Mouse (Mus musculus): ENCODE results near the gene Kcnt1. TPM values are rescaled to one million over a fixed set of nuclear protein-coding genes. Genes with fewer than 3 reads are reported as not detected.

Gene Kcnt1
- polyA plus RNA-seq, 1 experiment: 36.1 TPM

DNA sequence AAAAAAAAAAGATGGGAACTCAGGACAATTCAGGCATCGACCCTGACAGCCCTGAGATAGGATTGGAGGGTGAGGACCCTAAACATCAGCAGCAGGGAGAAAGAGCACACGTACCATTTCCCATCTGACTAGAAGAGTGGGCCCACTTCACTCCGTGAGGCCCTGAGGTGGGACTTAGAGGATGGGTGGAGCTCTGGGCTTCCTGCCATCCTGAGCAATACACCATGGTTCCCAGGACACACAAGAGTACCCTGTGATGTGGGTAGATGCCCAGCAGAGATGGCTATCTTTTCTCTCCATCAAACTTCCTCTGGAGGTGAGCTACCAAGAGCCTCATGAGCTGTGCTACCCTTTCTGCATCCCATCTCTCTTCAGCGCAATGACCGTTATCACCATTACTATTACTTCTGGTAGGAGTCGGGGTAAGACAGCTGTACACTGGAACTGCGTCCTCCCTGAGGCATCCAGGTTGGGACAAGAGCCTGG, 13.8 kb downstream of the Kcnt1 start:
- H3K36me3 ChIP-seq (ENCODE audit: control insufficient read depth, insufficient read depth, low read length): no peaks in the 10 kb centered on the region
- H3K27me3 ChIP-seq (replicated peaks; ENCODE audit: control insufficient read depth, insufficient read depth, low read length): no peaks in the 10 kb centered on the region
- H3K27ac ChIP-seq (ENCODE audit: insufficient read depth, low read depth, low read length): no peak overlapping the region
- no peaks in the 10 kb centered on the region for H3K4me1 ChIP-seq (ENCODE audit: control insufficient read depth, insufficient read depth, low read length)
- no peak overlapping the region for H3K4me3 ChIP-seq (ENCODE audit: insufficient read depth, low read depth, low read length)
- 37% methylated on average over 7 of the region's 7 CpGs for WGBS
- DNase-seq: no peak
- no peak for TF ChIP-seq POLR2A (IDR thresholded peaks at IDR 0.05; ENCODE audit: low read depth, low read length)
- TF ChIP-seq CTCF (conservative IDR thresholded peaks at IDR 0.05; ENCODE audit: insufficient read depth, insufficient read length, low read depth, low read length): no peak

DNA sequence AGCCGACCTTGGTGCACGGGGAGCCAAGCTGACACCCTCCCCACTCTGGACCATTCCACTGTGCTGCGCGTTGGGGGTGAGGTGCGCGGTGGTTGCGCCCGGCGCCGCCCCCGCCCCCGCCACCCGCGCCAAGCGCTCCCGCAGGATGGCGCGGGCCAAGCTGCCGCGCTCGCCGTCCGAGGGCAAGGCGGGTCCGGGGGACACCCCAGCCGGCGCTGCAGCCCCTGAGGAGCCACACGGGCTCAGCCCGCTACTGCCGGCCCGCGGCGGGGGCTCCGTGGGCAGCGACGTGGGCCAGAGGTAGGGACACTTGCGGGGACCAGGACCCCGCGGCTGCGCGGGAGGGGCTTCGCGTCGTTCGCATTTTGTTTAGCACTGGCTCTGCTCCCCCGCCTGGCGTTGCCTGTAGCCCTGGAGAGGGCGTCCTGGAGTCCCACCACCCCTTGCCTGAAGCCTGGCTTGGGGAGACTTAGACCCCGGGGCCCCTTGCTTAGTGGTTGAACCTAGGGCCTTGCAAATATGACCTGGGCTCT, 14.3 kb downstream of the Kcnt1 start:
- H3K27me3 ChIP-seq (replicated peaks; ENCODE audit: control insufficient read depth, insufficient read depth, low read length): no peaks in the 10 kb centered on the region
- WGBS: 12% methylated on average over 49 of the region's 49 CpGs
- TF ChIP-seq CTCF (conservative IDR thresholded peaks at IDR 0.05; ENCODE audit: insufficient read depth, insufficient read length, low read depth, low read length) (no peak), POLR2A (IDR thresholded peaks at IDR 0.05; ENCODE audit: low read depth, low read length) (no peak)
- DNase-seq: no peak
- H3K27ac ChIP-seq (ENCODE audit: insufficient read depth, low read depth, low read length): no peak overlapping the region
- no peaks in the 10 kb centered on the region for H3K36me3 ChIP-seq (ENCODE audit: control insufficient read depth, insufficient read depth, low read length)
- no peaks in the 10 kb centered on the region for H3K4me1 ChIP-seq (ENCODE audit: control insufficient read depth, insufficient read depth, low read length)
- H3K4me3 ChIP-seq (ENCODE audit: insufficient read depth, low read depth, low read length): no peak overlapping the region

DNA sequence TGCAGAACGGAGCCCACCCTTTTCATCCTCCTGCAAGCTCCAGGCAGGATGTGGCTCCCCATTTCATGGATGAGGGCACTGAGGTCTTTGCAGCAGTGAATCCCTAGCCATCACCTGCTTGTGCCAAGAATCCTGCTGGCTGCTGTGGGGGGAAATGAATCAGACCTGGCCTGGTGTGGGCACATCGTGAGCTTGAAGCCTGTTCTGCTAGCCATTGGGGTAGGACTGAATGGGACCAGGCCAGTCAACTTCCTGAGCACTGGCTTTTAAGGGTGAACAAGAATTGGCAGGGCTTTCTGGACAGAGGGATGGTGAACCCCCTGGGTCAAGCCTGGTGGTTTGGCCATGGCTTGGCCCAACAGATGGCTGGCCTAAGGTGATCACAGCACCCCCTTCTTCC, 15.0 kb downstream of the Kcnt1 start:
- no peak overlapping the region for H3K27ac ChIP-seq (ENCODE audit: insufficient read depth, low read depth, low read length)
- H3K36me3 ChIP-seq (ENCODE audit: control insufficient read depth, insufficient read depth, low read length): no peaks in the 10 kb centered on the region
- 74% methylated on average over 2 of the region's 2 CpGs for WGBS
- H3K4me1 ChIP-seq (ENCODE audit: control insufficient read depth, insufficient read depth, low read length): no peaks in the 10 kb centered on the region
- no peaks in the 10 kb centered on the region for H3K27me3 ChIP-seq (replicated peaks; ENCODE audit: control insufficient read depth, insufficient read depth, low read length)
- DNase-seq: no peak
- H3K4me3 ChIP-seq (ENCODE audit: insufficient read depth, low read depth, low read length): no peak overlapping the region
- TF ChIP-seq CTCF (conservative IDR thresholded peaks at IDR 0.05; ENCODE audit: insufficient read depth, insufficient read length, low read depth, low read length): no peak
- no peak for TF ChIP-seq POLR2A (IDR thresholded peaks at IDR 0.05; ENCODE audit: low read depth, low read length)

DNA sequence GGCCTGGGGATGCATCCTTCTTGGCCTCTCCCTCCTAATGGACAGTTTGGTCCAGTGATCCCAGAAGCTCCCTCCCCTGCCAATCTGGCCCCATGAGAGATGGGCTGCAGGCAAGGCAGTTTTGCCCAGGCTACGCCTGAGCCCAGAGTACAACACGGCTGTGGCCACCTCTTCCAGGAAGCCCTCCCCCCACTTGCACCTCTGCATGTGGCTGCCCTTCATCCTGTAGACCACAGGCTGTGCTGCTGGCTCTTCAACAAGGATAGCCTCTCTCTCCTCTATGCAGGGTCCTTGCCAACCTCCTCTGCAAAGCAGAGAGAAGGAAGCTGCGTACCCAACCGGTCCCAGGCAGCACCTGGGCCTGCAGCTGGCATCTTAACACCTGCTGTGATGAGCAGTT, 15.5 kb downstream of the Kcnt1 start:
- TF ChIP-seq POLR2A (IDR thresholded peaks at IDR 0.05; ENCODE audit: low read depth, low read length) (no peak), CTCF (conservative IDR thresholded peaks at IDR 0.05; ENCODE audit: insufficient read depth, insufficient read length, low read depth, low read length) (no peak)
- Histone ChIP-seq H3K36me3 (ENCODE audit: control insufficient read depth, insufficient read depth, low read length) (no peaks in the 10 kb centered on the region), H3K4me1 (ENCODE audit: control insufficient read depth, insufficient read depth, low read length) (no peaks in the 10 kb centered on the region), H3K27ac (ENCODE audit: insufficient read depth, low read depth, low read length) (no peak overlapping the region), H3K27me3 (replicated peaks; ENCODE audit: control insufficient read depth, insufficient read depth, low read length) (no peaks in the 10 kb centered on the region), H3K4me3 (ENCODE audit: insufficient read depth, low read depth, low read length) (no peak overlapping the region)
- DNase-seq: no peak
- WGBS: 83% methylated on average over 4 of the region's 4 CpGs

DNA sequence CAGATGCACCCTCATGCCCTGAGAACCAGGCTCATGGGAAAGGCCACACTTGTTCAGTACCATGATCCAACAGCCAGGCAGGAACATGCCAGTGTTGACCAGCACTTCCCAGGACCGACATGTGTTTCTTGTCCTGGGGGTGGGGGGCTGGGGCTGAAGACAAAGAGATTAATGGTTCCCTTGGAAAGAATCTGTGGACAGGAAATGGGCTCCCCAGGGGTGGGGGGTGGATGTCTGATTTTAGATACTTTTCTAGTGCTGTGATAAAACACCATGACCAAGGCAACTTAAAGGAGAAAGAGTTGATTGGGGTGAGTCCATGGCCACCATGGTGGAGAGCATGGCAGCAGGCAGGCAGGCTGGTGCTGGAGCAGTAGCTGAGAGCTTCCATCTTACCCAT, 18.7 kb downstream of the Kcnt1 start:
- H3K4me3 ChIP-seq (ENCODE audit: insufficient read depth, low read depth, low read length): no peak overlapping the region
- H3K36me3 ChIP-seq (ENCODE audit: control insufficient read depth, insufficient read depth, low read length): no peaks in the 10 kb centered on the region
- no peak overlapping the region for H3K27ac ChIP-seq (ENCODE audit: insufficient read depth, low read depth, low read length)
- no peaks in the 10 kb centered on the region for H3K27me3 ChIP-seq (replicated peaks; ENCODE audit: control insufficient read depth, insufficient read depth, low read length)
- TF ChIP-seq POLR2A (IDR thresholded peaks at IDR 0.05; ENCODE audit: low read depth, low read length) (no peak), CTCF (conservative IDR thresholded peaks at IDR 0.05; ENCODE audit: insufficient read depth, insufficient read length, low read depth, low read length) (no peak)
- WGBS: 41% methylated on average over 1 of the region's 1 CpGs
- no peaks in the 10 kb centered on the region for H3K4me1 ChIP-seq (ENCODE audit: control insufficient read depth, insufficient read depth, low read length)
- no peak for DNase-seq

DNA sequence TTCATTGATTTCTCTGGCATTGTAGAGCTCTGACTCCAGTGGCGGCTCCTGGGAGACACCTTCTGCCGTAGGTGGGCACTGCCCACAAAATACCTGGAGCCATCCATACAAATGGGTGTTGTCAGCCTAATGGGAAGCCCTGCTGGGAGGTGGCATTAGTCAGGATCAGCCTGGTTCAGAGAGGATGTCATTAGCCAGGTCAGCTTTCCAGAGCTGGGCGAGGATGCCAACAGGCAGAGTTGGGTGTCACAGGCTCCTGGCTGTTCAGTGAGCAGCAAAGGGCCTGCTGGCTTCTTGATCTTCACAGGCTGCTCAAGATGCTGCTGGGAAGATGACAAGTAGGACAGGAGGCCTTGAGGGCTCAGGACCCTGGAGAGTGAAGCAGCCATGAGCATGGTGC, 21.2 kb downstream of the Kcnt1 start:
- H3K27ac ChIP-seq (ENCODE audit: insufficient read depth, low read depth, low read length): no peak overlapping the region
- H3K4me3 ChIP-seq (ENCODE audit: insufficient read depth, low read depth, low read length): no peak overlapping the region
- no peaks in the 10 kb centered on the region for H3K4me1 ChIP-seq (ENCODE audit: control insufficient read depth, insufficient read depth, low read length)
- H3K36me3 ChIP-seq (ENCODE audit: control insufficient read depth, insufficient read depth, low read length): no peaks in the 10 kb centered on the region
- WGBS: 76% methylated on average over 3 of the region's 3 CpGs
- DNase-seq: no peak
- no peaks in the 10 kb centered on the region for H3K27me3 ChIP-seq (replicated peaks; ENCODE audit: control insufficient read depth, insufficient read depth, low read length)
- TF ChIP-seq CTCF (conservative IDR thresholded peaks at IDR 0.05; ENCODE audit: insufficient read depth, insufficient read length, low read depth, low read length): no peak
- TF ChIP-seq POLR2A (IDR thresholded peaks at IDR 0.05; ENCODE audit: low read depth, low read length): no peak

DNA sequence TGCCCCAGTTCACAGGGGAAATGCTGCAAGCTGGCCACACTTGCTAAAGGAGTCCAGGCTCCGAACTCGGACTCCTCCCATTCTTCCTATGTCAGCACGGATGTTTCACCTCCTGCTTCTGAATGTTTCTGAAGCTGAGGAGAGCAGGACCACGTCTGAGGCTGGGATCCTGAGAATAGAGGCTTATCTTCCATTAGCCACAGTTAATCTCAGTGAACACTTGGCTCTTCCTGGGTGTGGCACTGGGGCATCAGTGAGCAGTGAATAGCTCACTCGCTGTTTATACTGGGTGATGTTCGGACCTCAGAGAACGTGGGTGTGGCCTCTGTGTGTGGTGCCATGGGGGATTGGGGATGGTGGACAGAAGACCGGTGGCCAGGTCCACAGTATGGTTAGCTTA, 23.7 kb downstream of the Kcnt1 start:
- H3K27ac ChIP-seq (ENCODE audit: insufficient read depth, low read depth, low read length): no peak overlapping the region
- DNase-seq: no peak
- no peak overlapping the region for H3K4me3 ChIP-seq (ENCODE audit: insufficient read depth, low read depth, low read length)
- TF ChIP-seq POLR2A (IDR thresholded peaks at IDR 0.05; ENCODE audit: low read depth, low read length): no peak
- TF ChIP-seq CTCF (conservative IDR thresholded peaks at IDR 0.05; ENCODE audit: insufficient read depth, insufficient read length, low read depth, low read length): no peak
- H3K36me3 ChIP-seq (ENCODE audit: control insufficient read depth, insufficient read depth, low read length): no peaks in the 10 kb centered on the region
- H3K27me3 ChIP-seq (replicated peaks; ENCODE audit: control insufficient read depth, insufficient read depth, low read length): no peaks in the 10 kb centered on the region
- no peaks in the 10 kb centered on the region for H3K4me1 ChIP-seq (ENCODE audit: control insufficient read depth, insufficient read depth, low read length)
- WGBS: 64% methylated on average over 8 of the region's 8 CpGs

Data from kidney, adult 2 months (tissue).